Mouse (Mus musculus): Measurements from ENCODE around the gene Ankib1. TPM values are rescaled to one million over a fixed set of nuclear protein-coding genes. Genes with fewer than 3 reads are reported as not detected.
"Not testable (repeated sequence)": the region's sequence is repeated elsewhere in the genome, so short reads cannot be mapped to it uniquely, and the experiment has no call there.

The Ankib1 gene
- polyA plus RNA-seq, 1 experiment from 2014 or later, result 12.4 TPM

DNA sequence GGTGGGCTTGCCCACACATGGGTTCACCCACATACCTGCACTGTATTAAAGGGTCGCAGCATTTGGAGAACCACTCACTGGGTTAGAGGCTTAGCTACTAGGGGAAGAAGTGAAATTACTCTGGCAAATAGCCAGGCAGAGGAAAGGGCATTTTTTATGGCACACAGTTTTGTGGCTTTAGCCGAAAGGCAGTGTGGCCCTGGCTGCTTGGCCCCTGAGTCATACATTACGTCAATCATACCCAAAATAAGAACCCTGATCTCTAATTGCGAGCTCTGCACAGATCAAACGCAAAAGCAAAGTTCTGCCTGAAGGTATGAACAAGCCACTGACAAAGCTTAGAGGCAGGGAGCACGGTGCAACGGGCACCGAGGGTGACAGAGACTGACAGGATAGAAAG lies 114.4 kb downstream of the Ankib1 start:
- 86% methylated on average over 8 of the region's 8 CpGs for WGBS
- ATAC-seq (replicated peaks; ENCODE audit: insufficient number of reproducible peaks, low FRiP score, low TSS enrichment, low read depth), result no peak
- H3K9ac ChIP-seq (replicated peaks; ENCODE audit: low read length), result no peak overlapping the region
- no peaks in the 10 kb centered on the region; the same call in none of the 2 replicates for H3K36me3 ChIP-seq (replicated peaks; ENCODE audit: control insufficient read depth, insufficient read depth, low read depth, low read length)
- no peak overlapping the region for H3K4me3 ChIP-seq (ENCODE audit: low read depth, low read length)
- no peaks in the 10 kb centered on the region for H3K9me3 ChIP-seq (replicated peaks; ENCODE audit: control insufficient read depth, low read length)
- H3K4me2 ChIP-seq (ENCODE audit: low read depth, low read length), result no peak overlapping the region
- no peak for DNase-seq (ENCODE audit: low spot score)
- no peak overlapping the region for H3K27ac ChIP-seq (replicated peaks; ENCODE audit: low read depth, low read length)
- H3K27me3 ChIP-seq (ENCODE audit: control insufficient read depth, insufficient read depth, low read length), result no peaks in the 10 kb centered on the region
- no peaks in the 10 kb centered on the region for H3K4me1 ChIP-seq (ENCODE audit: control insufficient read depth, insufficient read depth, low read length)

DNA sequence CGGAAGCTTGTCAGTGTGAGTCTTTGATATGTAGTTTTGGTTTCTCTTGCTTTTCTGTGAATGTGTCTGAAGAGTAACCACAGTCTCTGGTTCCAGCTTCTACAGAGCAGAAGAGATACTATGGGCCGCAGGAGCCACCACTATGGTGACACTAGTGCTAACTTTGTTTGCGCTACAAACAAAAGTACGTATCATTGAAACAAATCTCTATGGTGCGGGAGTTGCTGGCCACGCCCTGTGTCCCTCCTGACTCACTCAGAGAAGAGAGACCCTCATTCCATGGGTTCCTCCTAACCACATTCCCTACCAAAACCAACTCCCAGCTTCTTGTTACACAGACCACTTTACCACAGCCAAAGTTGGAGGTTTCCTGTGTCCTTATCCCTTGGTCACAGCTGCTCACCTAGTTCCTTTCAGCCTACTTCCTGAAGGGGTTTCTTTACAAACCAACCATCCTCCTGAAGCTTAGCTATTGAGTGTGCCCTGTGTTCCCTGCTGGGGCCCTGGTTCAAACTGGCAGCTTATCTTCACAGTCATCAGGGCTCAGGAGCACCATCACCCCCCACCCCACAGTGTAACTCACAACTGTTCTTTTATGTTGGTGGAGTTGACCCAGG lies 132.7 kb downstream of the Ankib1 start:
- no peak overlapping the region for H3K9ac ChIP-seq (replicated peaks; ENCODE audit: low read length)
- DNase-seq (ENCODE audit: low spot score) (no peak), ATAC-seq (replicated peaks; ENCODE audit: insufficient number of reproducible peaks, low FRiP score, low TSS enrichment, low read depth) (no peak)
- no peaks in the 10 kb centered on the region for H3K4me1 ChIP-seq (ENCODE audit: control insufficient read depth, insufficient read depth, low read length)
- H3K4me2 ChIP-seq (ENCODE audit: low read depth, low read length), result no peak overlapping the region
- H3K27ac ChIP-seq (replicated peaks; ENCODE audit: low read depth, low read length), result no peak overlapping the region
- no peaks in the 10 kb centered on the region for H3K9me3 ChIP-seq (replicated peaks; ENCODE audit: control insufficient read depth, low read length)
- no peaks in the 10 kb centered on the region for H3K27me3 ChIP-seq (ENCODE audit: control insufficient read depth, insufficient read depth, low read length)
- no peaks in the 10 kb centered on the region for H3K36me3 ChIP-seq (replicated peaks; ENCODE audit: control insufficient read depth, insufficient read depth, low read depth, low read length)
- WGBS, result 93% methylated on average over 6 of the region's 6 CpGs
- no peak overlapping the region for H3K4me3 ChIP-seq (ENCODE audit: low read depth, low read length)

DNA sequence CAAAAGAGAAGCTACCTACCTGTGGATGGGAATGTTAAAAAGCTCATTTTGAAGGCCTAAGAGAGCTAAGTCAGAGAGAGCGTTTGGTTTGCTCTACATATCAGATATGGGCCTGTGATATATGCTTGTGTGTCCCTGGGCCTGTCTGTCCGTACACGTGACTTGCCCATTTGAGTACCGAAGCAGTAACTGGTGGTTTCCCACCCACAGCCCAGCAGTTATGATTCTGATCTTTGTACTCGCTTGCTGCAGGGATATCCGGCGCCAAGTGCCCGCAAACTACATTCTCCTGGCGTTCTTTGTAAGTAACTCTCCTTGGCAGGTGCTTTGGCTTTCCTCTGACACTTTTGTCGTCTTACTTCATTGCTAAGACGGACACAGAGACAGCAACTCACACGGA lies 136.1 kb downstream of the Ankib1 start:
- Histone ChIP-seq H3K9me3 (replicated peaks; ENCODE audit: control insufficient read depth, low read length) (no peaks in the 10 kb centered on the region), H3K27me3 (ENCODE audit: control insufficient read depth, insufficient read depth, low read length) (no peaks in the 10 kb centered on the region), H3K36me3 (replicated peaks; ENCODE audit: control insufficient read depth, insufficient read depth, low read depth, low read length) (no peaks in the 10 kb centered on the region), H3K4me3 (ENCODE audit: low read depth, low read length) (no peak overlapping the region), H3K27ac (replicated peaks; ENCODE audit: low read depth, low read length) (no peak overlapping the region), H3K9ac (replicated peaks; ENCODE audit: low read length) (no peak overlapping the region), H3K4me1 (ENCODE audit: control insufficient read depth, insufficient read depth, low read length) (no peaks in the 10 kb centered on the region), H3K4me2 (ENCODE audit: low read depth, low read length) (no peak overlapping the region)
- ATAC-seq (replicated peaks; ENCODE audit: insufficient number of reproducible peaks, low FRiP score, low TSS enrichment, low read depth) (no peak), DNase-seq (ENCODE audit: low spot score) (no peak)
- 79% methylated on average over 12 of the region's 12 CpGs for WGBS

DNA sequence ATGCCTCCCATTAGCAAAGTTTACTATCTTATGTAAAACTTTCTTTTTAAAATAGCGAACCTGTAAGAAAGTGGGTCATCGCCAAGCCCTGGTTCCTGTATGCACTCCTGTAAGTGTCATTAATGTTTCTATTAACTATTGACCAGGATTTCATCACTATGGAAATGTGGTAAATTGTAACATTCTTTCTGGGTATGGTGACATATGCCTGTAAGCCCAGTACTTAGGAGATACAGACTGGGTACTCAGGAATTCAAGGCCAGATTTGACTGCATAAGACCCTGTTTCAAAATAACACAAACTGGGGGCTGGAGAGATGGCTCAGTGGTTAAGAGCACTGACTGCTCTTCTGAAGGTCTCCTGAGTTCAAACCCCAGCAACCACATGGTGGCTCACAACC lies 137.5 kb downstream of the Ankib1 start:
- Histone ChIP-seq H3K4me3 (ENCODE audit: low read depth, low read length) (no peak overlapping the region), H3K4me1 (ENCODE audit: control insufficient read depth, insufficient read depth, low read length) (no peaks in the 10 kb centered on the region), H3K9me3 (replicated peaks; ENCODE audit: control insufficient read depth, low read length) (no peaks in the 10 kb centered on the region), H3K36me3 (replicated peaks; ENCODE audit: control insufficient read depth, insufficient read depth, low read depth, low read length) (no peaks in the 10 kb centered on the region), H3K9ac (replicated peaks; ENCODE audit: low read length) (no peak overlapping the region), H3K27ac (replicated peaks; ENCODE audit: low read depth, low read length) (no peak overlapping the region), H3K4me2 (ENCODE audit: low read depth, low read length) (no peak overlapping the region), H3K27me3 (ENCODE audit: control insufficient read depth, insufficient read depth, low read length) (no peaks in the 10 kb centered on the region)
- ATAC-seq (replicated peaks; ENCODE audit: insufficient number of reproducible peaks, low FRiP score, low TSS enrichment, low read depth), result no peak
- 90% methylated on average over 2 of the region's 2 CpGs for WGBS
- DNase-seq (ENCODE audit: low spot score), result no peak

DNA sequence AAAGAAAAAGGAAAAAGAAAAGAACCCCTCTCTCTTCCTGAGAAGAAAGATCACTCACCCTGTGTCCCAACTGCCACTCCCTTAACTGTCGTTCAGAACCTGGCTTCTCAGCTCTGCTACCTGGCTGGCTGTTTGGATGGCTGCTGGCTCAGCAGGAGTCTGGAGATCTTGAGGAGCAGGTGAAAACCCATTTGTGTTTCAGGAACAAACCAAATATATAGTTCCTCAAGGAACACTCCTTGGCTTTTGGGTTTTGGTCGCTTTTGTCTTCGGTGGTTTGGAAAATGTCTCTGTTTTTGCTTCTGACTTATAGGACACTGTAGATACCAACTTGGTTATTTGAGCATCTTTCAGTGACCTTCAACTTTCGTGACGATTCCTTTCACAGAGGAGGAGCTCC lies 145.6 kb downstream of the Ankib1 start, which contains the start of gene Gatad1:
TSS of gene Gatad1 (minus strand) at position 101 of the 400 bp plus-strand sequence.
- no peak within 1 kb of the TSS for H3K27ac ChIP-seq (replicated peaks; ENCODE audit: low read depth, low read length)
- no peak within 1 kb of the TSS for H3K4me3 ChIP-seq (ENCODE audit: low read depth, low read length)
- WGBS, result 81% methylated on average over 5 of the region's 5 CpGs
- no peak within 1 kb of the TSS for H3K4me2 ChIP-seq (ENCODE audit: low read depth, low read length)
- H3K9me3 ChIP-seq (replicated peaks; ENCODE audit: control insufficient read depth, low read length), result no peaks in the 10 kb centered on the region
- H3K36me3 ChIP-seq (replicated peaks; ENCODE audit: control insufficient read depth, insufficient read depth, low read depth, low read length), result no peaks in the 10 kb centered on the region
- ATAC-seq (replicated peaks; ENCODE audit: insufficient number of reproducible peaks, low FRiP score, low TSS enrichment, low read depth) (no peak), DNase-seq (ENCODE audit: low spot score) (no peak)
- H3K4me1 ChIP-seq (ENCODE audit: control insufficient read depth, insufficient read depth, low read length), result no peaks in the 10 kb centered on the region
- H3K9ac ChIP-seq (replicated peaks; ENCODE audit: low read length), result no peak within 1 kb of the TSS
- no peaks in the 10 kb centered on the region for H3K27me3 ChIP-seq (ENCODE audit: control insufficient read depth, insufficient read depth, low read length)

DNA sequence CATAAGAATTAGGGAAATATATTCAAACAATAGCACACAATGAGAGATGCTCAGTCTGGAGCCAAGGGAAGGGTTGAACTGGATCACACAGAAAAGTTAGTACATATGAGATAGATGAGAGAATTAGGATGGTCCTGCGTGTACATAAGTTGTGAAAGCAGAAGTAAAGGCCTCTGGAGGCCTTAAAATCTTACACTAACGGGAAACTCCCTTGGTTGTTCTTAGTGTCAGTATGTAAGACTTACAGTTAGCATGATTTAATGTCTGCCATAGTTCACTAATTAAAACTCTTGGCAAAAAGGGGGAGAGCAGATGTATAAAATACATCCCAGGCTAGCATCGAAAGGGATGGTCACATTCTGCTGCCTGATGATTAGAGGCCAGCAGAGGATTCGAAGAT lies 148.9 kb downstream of the Ankib1 start:
- ATAC-seq (replicated peaks; ENCODE audit: insufficient number of reproducible peaks, low FRiP score, low TSS enrichment, low read depth) (no peak), DNase-seq (ENCODE audit: low spot score) (no peak)
- H3K4me2 ChIP-seq (ENCODE audit: low read depth, low read length), result no peak overlapping the region
- H3K27me3 ChIP-seq (ENCODE audit: control insufficient read depth, insufficient read depth, low read length), result no peaks in the 10 kb centered on the region
- H3K36me3 ChIP-seq (replicated peaks; ENCODE audit: control insufficient read depth, insufficient read depth, low read depth, low read length), result no peaks in the 10 kb centered on the region
- 93% methylated on average over 4 of the region's 4 CpGs for WGBS
- no peaks in the 10 kb centered on the region for H3K9me3 ChIP-seq (replicated peaks; ENCODE audit: control insufficient read depth, low read length)
- H3K4me3 ChIP-seq (ENCODE audit: low read depth, low read length), result no peak overlapping the region
- H3K27ac ChIP-seq (replicated peaks; ENCODE audit: low read depth, low read length), result no peak overlapping the region
- no peaks in the 10 kb centered on the region for H3K4me1 ChIP-seq (ENCODE audit: control insufficient read depth, insufficient read depth, low read length)
- H3K9ac ChIP-seq (replicated peaks; ENCODE audit: low read length), result no peak overlapping the region

DNA sequence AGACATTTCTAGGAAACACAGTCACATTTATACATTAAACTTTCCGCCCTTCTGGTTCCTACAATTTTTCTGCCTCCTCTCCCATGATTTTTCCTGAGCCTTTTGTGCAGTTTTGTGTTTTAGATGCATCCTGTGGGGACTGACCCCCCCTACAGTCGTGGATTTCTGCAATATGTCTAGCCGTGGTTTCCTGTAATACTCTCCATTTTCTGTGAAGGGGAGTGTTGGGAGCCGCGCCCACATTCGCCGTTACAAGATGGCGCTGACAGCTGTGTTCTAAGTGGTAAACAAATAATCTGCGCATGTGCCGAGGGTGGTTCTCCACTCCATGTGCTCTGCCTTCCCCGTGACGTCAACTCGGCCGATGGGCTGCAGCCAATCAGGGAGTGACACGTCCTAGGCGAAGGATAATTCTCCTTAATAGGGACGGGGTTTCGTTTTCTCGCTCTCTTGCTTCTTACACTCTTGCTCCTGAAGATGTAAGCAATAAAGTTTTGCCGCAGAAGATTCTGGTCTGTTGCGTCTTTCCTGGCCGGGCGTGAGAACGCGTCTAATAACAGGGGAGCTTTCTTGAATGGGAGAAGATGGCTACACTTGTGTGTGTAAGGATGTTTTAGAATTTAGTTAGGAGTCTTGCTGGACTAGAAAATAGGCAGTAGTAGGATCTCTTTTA lies 149.7 kb downstream of the Ankib1 start:
- H3K36me3 ChIP-seq (replicated peaks; ENCODE audit: control insufficient read depth, insufficient read depth, low read depth, low read length); H3K4me1 ChIP-seq (ENCODE audit: control insufficient read depth, insufficient read depth, low read length); H3K27me3 ChIP-seq (ENCODE audit: control insufficient read depth, insufficient read depth, low read length); H3K9ac ChIP-seq (replicated peaks; ENCODE audit: low read length); H3K4me2 ChIP-seq (ENCODE audit: low read depth, low read length); H3K27ac ChIP-seq (replicated peaks; ENCODE audit: low read depth, low read length); ATAC-seq (replicated peaks; ENCODE audit: insufficient number of reproducible peaks, low FRiP score, low TSS enrichment, low read depth); H3K9me3 ChIP-seq (replicated peaks; ENCODE audit: control insufficient read depth, low read length); DNase-seq (ENCODE audit: low spot score); H3K4me3 ChIP-seq (ENCODE audit: low read depth, low read length): not testable (repeated sequence)
- 94% methylated on average over 15 of the region's 25 CpGs for WGBS

DNA sequence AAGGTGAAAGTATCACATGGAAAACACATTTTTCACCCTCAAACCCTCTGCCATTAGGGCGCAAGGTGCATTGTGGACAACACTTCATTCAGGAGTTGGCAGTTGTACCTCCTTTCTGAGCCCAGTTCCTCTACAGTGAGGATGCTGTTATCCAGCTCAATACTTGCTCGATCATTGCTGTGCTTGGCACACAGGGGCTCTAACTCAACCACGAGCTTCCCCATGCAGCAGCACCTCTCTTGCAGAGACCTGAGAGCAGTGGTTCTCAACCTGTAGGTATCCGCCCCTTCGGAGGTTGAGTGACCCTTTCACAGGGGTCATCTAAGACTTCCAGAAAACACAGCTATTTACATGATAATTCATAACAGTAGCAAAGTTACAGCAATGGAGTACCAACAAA lies 151.1 kb downstream of the Ankib1 start:
- no peak for DNase-seq (ENCODE audit: low spot score)
- Histone ChIP-seq H3K4me2 (ENCODE audit: low read depth, low read length) (no peak overlapping the region), H3K27ac (replicated peaks; ENCODE audit: low read depth, low read length) (no peak overlapping the region), H3K9me3 (replicated peaks; ENCODE audit: control insufficient read depth, low read length) (no peaks in the 10 kb centered on the region), H3K4me3 (ENCODE audit: low read depth, low read length) (no peak overlapping the region), H3K27me3 (ENCODE audit: control insufficient read depth, insufficient read depth, low read length) (no peaks in the 10 kb centered on the region), H3K9ac (replicated peaks; ENCODE audit: low read length) (no peak overlapping the region), H3K36me3 (replicated peaks; ENCODE audit: control insufficient read depth, insufficient read depth, low read depth, low read length) (no peaks in the 10 kb centered on the region), H3K4me1 (ENCODE audit: control insufficient read depth, insufficient read depth, low read length) (no peaks in the 10 kb centered on the region)
- 94% methylated on average over 5 of the region's 5 CpGs for WGBS
- no peak for ATAC-seq (replicated peaks; ENCODE audit: insufficient number of reproducible peaks, low FRiP score, low TSS enrichment, low read depth)

Data from embryonic facial prominence, embryonic 11.5 days (tissue).